Mouse (Mus musculus): Measurements from ENCODE around the gene Ap1m1.

Gene Ap1m1

GRCm38 (mm10) chr8:72296561-72296960 is 56.7 kb downstream of the Ap1m1 start:
- DNase-seq, result no peak

GRCm38 (mm10) chr8:72298928-72299327 is 59.1 kb downstream of the Ap1m1 start:
- DNase-seq, result no peak

GRCm38 (mm10) chr8:72300654-72301400 is 61.0 kb downstream of the Ap1m1 start:
- no peak for DNase-seq

- DNase-seq, result no peak
Measured at GRCm38 (mm10) chr8:72301497-72301896, 61.7 kb downstream of the Ap1m1 start.

- DNase-seq, result no peak
Measured at GRCm38 (mm10) chr8:72302986-72303612, 63.3 kb downstream of the Ap1m1 start.

- peak; percentile 31 for DNase-seq
Measured at GRCm38 (mm10) chr8:72303633-72304032, 63.8 kb downstream of the Ap1m1 start.

GRCm38 (mm10) chr8:72305210-72305905 is 65.5 kb downstream of the Ap1m1 start, which contains the start of gene Gm10282:
Gm10282 (minus strand) TSS chr8:72305260.
- DNase-seq, result no peak

- no peak for DNase-seq
Measured at GRCm38 (mm10) chr8:72306913-72307312, 67.1 kb downstream of the Ap1m1 start.

Data from right cerebral cortex, postnatal 25 days (tissue).